Mouse (Mus musculus) CH12.LX (cell line): Measurements from ENCODE around the gene Sik3. TPM values are rescaled to one million over a fixed set of nuclear protein-coding genes. Genes with fewer than 3 reads are reported as not detected.

Source experiments
- DNase-seq: peaks from one replicate; pipeline ENCODE4 v3.0.0-alpha.2; 2013; ENCODE audit errors: extremely low read depth
- H3K27ac ChIP-seq: 2 replicates; pipeline ENCODE4 v1.5.1; 2012; ENCODE audit warnings: low read depth, mild to moderate bottlenecking, control low read depth, moderate library complexity; ENCODE audit not compliant: insufficient read depth
- H3K27me3 ChIP-seq: replicated peaks from 2 replicates; pipeline ENCODE3; 2012; ENCODE audit warnings: inconsistent platforms
- H3K36me3 ChIP-seq, 2 experiments: replicated peaks in 1 of 2; 2 replicates each; pipeline versions ENCODE3 to v1.6.1; 2012; ENCODE audit warnings: inconsistent platforms in 1 of 2, low read length in 1 of 2, mild to moderate bottlenecking in 1 of 2, mixed read lengths in 1 of 2, moderate library complexity in 1 of 2; ENCODE audit not compliant: control insufficient read depth in 1 of 2, insufficient read depth in 1 of 2
- H3K4me1 ChIP-seq, 2 experiments: 2 replicates each; pipeline ENCODE4 v1.6.1; 2012; ENCODE audit warnings: inconsistent platforms in 1 of 2, moderate library complexity in 1 of 2; ENCODE audit not compliant: insufficient read depth in 2 of 2, control insufficient read depth in 1 of 2
- H3K4me2 ChIP-seq: 2 replicates; pipeline ENCODE4 v1.6.1; 2012; ENCODE audit warnings: low read depth, mild to moderate bottlenecking, control low read depth; ENCODE audit not compliant: poor library complexity, insufficient read depth, severe bottlenecking
- H3K4me3 ChIP-seq, 3 experiments: fragments of 150-350 bp in 1 of 3; sonication (generic) in 1 of 3; replicated peaks in 1 of 3; 2 replicates each; pipeline versions ENCODE3 to v1.5.1; 2011 to 2012; ENCODE audit warnings: low read depth in 2 of 3, low read length in 2 of 3, mild to moderate bottlenecking in 2 of 3, moderate library complexity in 2 of 3, control low read depth in 1 of 3, improper control_type of control experiment in 1 of 3, inconsistent platforms in 1 of 3, mixed read lengths in 1 of 3; ENCODE audit not compliant: poor library complexity in 1 of 3
- H3K79me2 ChIP-seq: replicated peaks from 2 replicates; pipeline ENCODE4 v1.6.1; 2012; ENCODE audit warnings: mild to moderate bottlenecking, moderate library complexity; ENCODE audit not compliant: control insufficient read depth, poor library complexity, insufficient read depth, severe bottlenecking; ENCODE audit errors: extremely low read depth
- H3K9ac ChIP-seq: 2 replicates; pipeline ENCODE4 v1.6.1; 2012; ENCODE audit warnings: low read depth, mild to moderate bottlenecking, control low read depth, moderate library complexity; ENCODE audit not compliant: insufficient read depth
- H3K9me3 ChIP-seq: replicated peaks from 2 replicates; pipeline ENCODE3; 2012; ENCODE audit warnings: low read length, inconsistent platforms, mixed read lengths
- CHD2 ChIP-seq: IDR thresholded peaks from 2 replicates; pipeline ENCODE4 v1.6.1; 2011; ENCODE audit warnings: low read length, improper control_type of control experiment
- JUN ChIP-seq: IDR thresholded peaks from 2 replicates; pipeline ENCODE4 v1.6.1; 2011; ENCODE audit warnings: low read depth, mild to moderate bottlenecking, low read length, improper control_type of control experiment, moderate library complexity; ENCODE audit not compliant: insufficient read depth
- KAT2A ChIP-seq: IDR thresholded peaks from 2 replicates; pipeline ENCODE4 v1.6.1; 2012; ENCODE audit warnings: low read length, improper control_type of control experiment, inconsistent platforms; ENCODE audit not compliant: insufficient replicate concordance
- MAFK ChIP-seq: IDR thresholded peaks from 2 replicates; pipeline ENCODE4 v1.6.1; 2011; ENCODE audit warnings: low read length, improper control_type of control experiment; ENCODE audit not compliant: insufficient replicate concordance
- MAX ChIP-seq: IDR thresholded peaks from 2 replicates; pipeline ENCODE4 v1.6.1; 2011; ENCODE audit warnings: low read length, improper control_type of control experiment
- MAZ ChIP-seq: IDR thresholded peaks from 2 replicates; pipeline ENCODE4 v1.6.1; 2012; ENCODE audit warnings: low read depth, mild to moderate bottlenecking, inconsistent platforms, low read length, improper control_type of control experiment, moderate library complexity
- MYC ChIP-seq: IDR thresholded peaks from 2 replicates; pipeline ENCODE4 v1.6.1; 2011; ENCODE audit warnings: low read depth, mild to moderate bottlenecking, improper control_type of control experiment, low read length
- RAD21 ChIP-seq: IDR thresholded peaks from 2 replicates; pipeline ENCODE4 v1.6.1; 2011; ENCODE audit warnings: low read depth, mild to moderate bottlenecking, low read length, improper control_type of control experiment, moderate library complexity
- SIN3A ChIP-seq: IDR thresholded peaks from 2 replicates; pipeline ENCODE4 v1.6.1; 2012; ENCODE audit warnings: low read length, improper control_type of control experiment, inconsistent platforms
- TCF12 ChIP-seq: IDR thresholded peaks from 2 replicates; pipeline ENCODE4 v1.6.1; 2014; ENCODE audit warnings: low read depth, mild to moderate bottlenecking, inconsistent platforms, low read length, improper control_type of control experiment
- UBTF ChIP-seq: IDR thresholded peaks from 2 replicates; pipeline ENCODE4 v1.6.1; 2012; ENCODE audit warnings: low read depth, mild to moderate bottlenecking, inconsistent platforms, low read length, improper control_type of control experiment, moderate library complexity
- ZNF384 ChIP-seq: IDR thresholded peaks from 2 replicates; pipeline ENCODE4 v1.6.1; 2012; ENCODE audit warnings: low read depth, low read length, improper control_type of control experiment, inconsistent platforms
- dilution Hi-C: fragments of 300-500 bp; cut with MboI; formaldehyde crosslinking; loops from 2 replicates; pipeline ENCODE4 v1.14.3; 2020; ENCODE audit warnings: low sequenced_read_pairs; ENCODE audit not compliant: extremely low pct_unique_long_range_greater_than_20kb, extremely low pct_ligation_motif_present
- in situ Hi-C: fragments of 300-500 bp; cut with MboI; formaldehyde crosslinking; loops from 3 replicates; pipeline ENCODE4 v1.14.3; 2019; ENCODE audit warnings: low sequenced_read_pairs, low pct_ligation_motif_present, low pct_unique_long_range_greater_than_20kb, mixed read lengths
- polyA plus RNA-seq: library from polyadenylated mRNA; unstranded; fragments of >175 nt; gene quantifications from 2 replicates; pipeline ENCODE4 v1.2.1, GENCODE M21; 2012; ENCODE audit warnings: low read depth; ENCODE audit not compliant: insufficient read length
- total RNA-seq, 2 experiments: library from RNA; depleted of rRNA; stranded (reverse); fragments of 300-350 nt in 1 of 2; fragments of >200 nt in 1 of 2; gene quantifications; 2 replicates each; pipeline ENCODE4 v1.2.3; 2012 to 2014

Gene Sik3
- total and polyA plus RNA-seq, 3 experiments: 14.9 to 29.8 (median 21.4) TPM

- H3K4me3 ChIP-seq: no peak overlapping the region
- in situ Hi-C loops: no loop called here
- H3K27ac ChIP-seq: no peak overlapping the region
- no peaks in the 10 kb centered on the region for H3K4me1 ChIP-seq
- DNase-seq: no peak
- dilution Hi-C loops: no loop called here
- H3K9ac ChIP-seq: no peak overlapping the region
- TF ChIP-seq MAZ (no peak), CHD2 (no peak)
- H3K4me2 ChIP-seq: no peak overlapping the region
- no peaks in the 10 kb centered on the region for H3K79me2 ChIP-seq
- H3K27me3 ChIP-seq: no peaks in the 10 kb centered on the region
- H3K36me3 ChIP-seq: peaks cover 69 to 95% of the 10 kb centered on the region in 2 experiments
- H3K9me3 ChIP-seq: no peaks in the 10 kb centered on the region
Measured at GRCm38 (mm10) chr9:46215338-46216322, 203.0 kb downstream of the Sik3 start.

GRCm38 (mm10) chr9:46216744-46217470 lies 204.3 kb downstream of the Sik3 start:
- Histone ChIP-seq H3K36me3 (peaks cover 70 to 96% of the 10 kb centered on the region in 2 experiments), H3K9ac (no peak overlapping the region), H3K79me2 (no peaks in the 10 kb centered on the region), H3K4me1 (no peaks in the 10 kb centered on the region), H3K4me2 (no peak overlapping the region), H3K27ac (no peak overlapping the region)
- DNase-seq: no peak
- in situ Hi-C loops (no loop called here), dilution Hi-C loops (no loop called here)
- no peak for TF ChIP-seq JUN
- no peak for TF ChIP-seq RAD21
- no peak for TF ChIP-seq MYC
- TF ChIP-seq MAFK: no peak
- TF ChIP-seq KAT2A: no peak
- TF ChIP-seq MAX: no peak
- no peak for TF ChIP-seq UBTF
- TF ChIP-seq SIN3A: no peak
- no peak for TF ChIP-seq ZNF384
- no peak for TF ChIP-seq TCF12
- TF ChIP-seq, all 38 proteins: peak for 0
- Histone ChIP-seq H3K4me3 (no peak overlapping the region), H3K27me3 (no peaks in the 10 kb centered on the region), H3K9me3 (no peaks in the 10 kb centered on the region)
